Mouse (Mus musculus) brain, embryonic 14.5 days (tissue): ENCODE data around the gene Gbp9. TPM values are rescaled to one million over a fixed set of nuclear protein-coding genes. Genes with fewer than 3 reads are reported as not detected.
"Not testable (repeated sequence)": the region's sequence is repeated elsewhere in the genome, so short reads cannot be mapped to it uniquely, and the experiment has no call there.

ENCODE experiments used
- DNase-seq: peaks from one replicate; pipeline ENCODE4 v3.0.0-alpha.2; 2011; ENCODE audit warnings: low read depth
- CTCF ChIP-seq: fragments of 200-500 bp; IDR thresholded peaks from 2 replicates; pipeline ENCODE4 v1.5.1; 2012; ENCODE audit warnings: inconsistent platforms, mild to moderate bottlenecking, moderate library complexity, borderline replicate concordance; ENCODE audit not compliant: insufficient read depth, insufficient read length; ENCODE audit errors: extremely low read depth
- POLR2A ChIP-seq: fragments of 200-500 bp; IDR thresholded peaks from 2 replicates; pipeline ENCODE4 v1.6.1; 2012; ENCODE audit warnings: mild to moderate bottlenecking, inconsistent platforms, borderline replicate concordance; ENCODE audit not compliant: poor library complexity, insufficient read depth, insufficient read length, severe bottlenecking; ENCODE audit errors: extremely low read depth
- polyA plus RNA-seq: library from polyadenylated mRNA; depleted of rRNA; stranded (reverse); fragments of >200 nt; gene quantifications from 2 replicates; pipeline ENCODE4 v1.2.3, GENCODE M21; 2012; rRNA removed

The Gbp9 gene
- polyA plus RNA-seq, 1 experiment = 1.5 TPM

DNA sequence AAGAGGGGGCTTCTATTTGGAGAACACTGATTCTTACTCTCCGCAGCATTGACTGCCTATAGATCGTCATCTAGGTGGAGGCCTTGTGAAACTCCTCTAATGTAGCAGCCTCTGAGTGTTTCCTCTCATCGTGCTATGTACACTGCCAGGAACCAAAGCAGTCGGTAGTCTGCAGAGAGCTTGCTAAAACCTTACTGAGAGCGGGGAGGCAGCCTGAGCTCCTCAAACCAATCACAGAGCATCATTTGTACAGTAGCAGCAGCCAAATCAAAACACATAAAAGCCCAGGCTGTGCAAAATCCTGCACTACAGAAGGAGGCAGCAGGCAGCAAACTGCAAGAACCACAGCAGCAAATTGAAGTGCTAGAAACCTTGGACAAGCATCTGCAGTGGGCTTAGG is 25.7 kb downstream of the Gbp9 start:
- TF ChIP-seq POLR2A (no peak), CTCF (no peak)
- DNase-seq = no peak

DNA sequence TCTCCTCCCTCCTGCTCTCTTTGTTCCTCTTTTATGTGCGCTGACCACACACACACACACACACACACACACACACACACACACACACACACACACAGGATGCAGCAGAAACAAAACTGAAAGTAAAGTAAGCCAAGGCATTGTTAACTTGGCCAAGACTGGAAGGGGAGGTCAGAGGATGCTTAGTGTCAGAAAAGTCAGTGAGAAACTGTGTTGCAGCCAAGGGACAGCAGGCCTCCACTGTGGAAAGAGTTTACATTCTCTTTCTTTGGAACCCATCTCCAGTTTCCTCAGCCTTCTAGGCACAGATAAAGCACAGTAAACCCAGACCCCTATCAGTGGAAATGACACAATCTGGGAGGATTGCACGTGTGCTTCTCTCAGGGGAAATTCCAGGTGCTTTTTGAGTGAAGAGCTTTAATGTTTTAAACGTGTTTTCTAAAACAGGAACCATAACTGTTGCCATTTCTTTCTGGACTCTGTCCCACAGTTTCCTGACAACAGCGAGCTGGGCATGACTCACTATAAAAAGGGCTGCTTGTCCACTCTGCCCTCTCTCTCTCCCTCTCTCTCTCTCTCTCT is 29.0 kb downstream of the Gbp9 start:
- DNase-seq = peak; percentile 3

DNA sequence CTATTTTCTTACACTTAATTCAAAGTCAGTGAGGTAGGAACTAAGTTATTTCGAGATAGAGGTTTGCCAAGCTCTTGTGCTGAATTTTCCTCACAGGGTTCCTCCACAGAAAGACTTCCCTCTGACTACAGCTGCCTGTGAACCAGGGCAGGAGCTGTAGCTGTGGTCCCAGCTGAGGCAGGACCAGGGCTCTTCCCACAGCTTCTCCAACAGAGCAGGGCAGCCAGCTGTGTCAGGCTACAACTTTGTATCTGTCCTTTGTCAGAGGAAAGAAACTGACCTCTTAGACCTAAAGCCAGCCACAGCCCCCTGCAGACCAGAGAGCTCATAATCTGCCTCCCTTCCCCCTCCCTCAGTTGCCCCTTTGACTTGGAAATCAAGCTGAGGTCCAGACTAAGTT is 29.6 kb downstream of the Gbp9 start:
- peak; percentile 1 for DNase-seq

DNA sequence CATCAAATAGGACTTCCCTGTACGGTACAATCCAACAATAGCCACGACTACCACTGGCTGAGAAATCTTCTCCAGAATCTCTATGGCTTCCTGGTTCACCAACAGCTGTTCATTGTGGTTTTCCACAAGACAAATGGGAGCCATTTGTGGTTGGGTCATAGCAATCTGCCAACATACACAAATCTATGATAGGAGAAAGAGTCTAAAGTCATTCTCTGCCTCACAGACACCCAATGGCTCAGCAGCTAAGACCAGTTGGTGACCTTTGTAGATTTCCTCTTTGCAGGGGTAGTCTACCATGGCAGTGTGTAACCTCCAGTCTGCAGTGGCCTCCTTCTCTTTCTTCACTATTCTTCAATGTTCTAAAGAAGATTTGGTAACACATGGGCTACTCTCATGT is 33.6 kb downstream of the Gbp9 start:
- not testable (repeated sequence) for DNase-seq

DNA sequence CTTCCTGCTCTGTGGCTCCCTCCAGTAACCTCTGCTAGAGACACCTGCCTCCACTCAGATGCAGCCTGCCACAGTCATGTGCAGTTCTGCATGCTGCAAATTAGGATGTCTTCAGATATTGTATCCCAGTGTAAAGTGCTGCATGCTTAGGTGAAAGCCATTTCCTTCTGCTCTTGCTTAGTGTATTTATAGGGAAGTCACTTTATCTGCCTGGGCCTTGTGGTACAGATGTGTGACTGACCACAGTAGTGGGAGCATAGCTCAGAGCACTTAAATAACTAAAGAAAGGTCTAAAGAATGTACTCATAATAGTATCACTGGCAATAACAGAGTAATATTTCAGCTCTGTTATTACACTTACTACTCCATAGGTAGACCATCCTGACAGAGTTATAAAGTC is 57.4 kb downstream of the Gbp9 start:
- DNase-seq = no peak
- no peak for TF ChIP-seq POLR2A
- no peak for TF ChIP-seq CTCF

DNA sequence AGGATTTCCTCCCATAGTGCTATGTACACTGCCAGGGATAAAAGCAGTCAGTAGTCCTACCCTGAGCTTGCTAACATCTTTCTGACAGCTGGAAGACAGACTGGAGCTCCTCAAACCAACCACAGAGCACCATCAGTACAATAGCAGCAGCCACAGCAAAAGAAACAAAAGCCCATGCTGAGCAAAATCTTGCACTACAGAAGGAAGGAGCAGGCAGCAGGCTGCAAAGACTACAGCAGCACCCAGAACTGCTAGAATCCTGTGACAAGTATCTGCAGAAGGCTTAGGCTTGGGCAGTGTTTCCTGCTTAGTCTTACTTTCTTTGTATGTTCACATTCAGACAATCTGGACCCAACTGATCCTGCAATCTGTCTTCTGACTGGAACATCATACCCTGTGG is 71.0 kb downstream of the Gbp9 start:
- not testable (repeated sequence) for DNase-seq

DNA sequence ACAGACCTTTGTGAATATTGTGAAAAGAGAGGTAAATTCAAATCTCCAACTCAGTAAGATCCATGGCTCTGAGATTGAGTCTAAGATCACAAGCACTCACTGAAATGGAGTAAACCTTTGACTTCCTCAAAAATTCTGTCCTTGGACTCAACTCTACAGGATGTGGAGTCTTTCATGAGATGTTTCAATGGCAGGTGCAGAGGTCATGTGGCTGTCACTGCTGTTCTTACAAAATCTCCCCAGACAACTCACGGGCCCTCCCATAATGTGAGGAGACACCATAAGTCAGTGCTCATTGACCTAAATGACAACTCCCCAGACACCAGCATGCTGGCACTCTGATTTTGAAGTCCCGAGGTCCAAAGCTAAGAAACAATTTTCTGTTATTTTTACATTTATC is 74.9 kb downstream of the Gbp9 start:
- DNase-seq = not testable (repeated sequence)

DNA sequence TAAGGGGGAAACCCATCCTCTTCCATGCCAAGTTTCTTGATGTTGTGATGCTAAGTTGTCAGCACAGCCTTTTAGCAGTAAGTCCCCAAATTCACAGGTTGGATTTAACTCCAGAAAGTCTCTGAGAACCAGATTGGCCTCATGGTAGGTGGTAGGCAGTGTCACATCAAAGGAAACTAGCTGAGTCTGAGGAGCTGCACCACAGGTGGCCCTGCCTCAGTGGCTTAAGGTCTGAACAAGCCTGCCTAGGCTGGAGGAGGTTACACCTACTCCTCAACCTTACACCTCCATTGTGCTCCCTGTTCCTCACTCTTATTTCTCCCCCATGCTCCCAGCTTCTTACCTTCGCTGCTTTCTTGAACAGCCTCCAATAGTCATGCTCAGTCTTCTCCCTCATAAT is 76.0 kb downstream of the Gbp9 start:
- no peak for DNase-seq
- TF ChIP-seq CTCF (no peak), POLR2A (no peak)

DNA sequence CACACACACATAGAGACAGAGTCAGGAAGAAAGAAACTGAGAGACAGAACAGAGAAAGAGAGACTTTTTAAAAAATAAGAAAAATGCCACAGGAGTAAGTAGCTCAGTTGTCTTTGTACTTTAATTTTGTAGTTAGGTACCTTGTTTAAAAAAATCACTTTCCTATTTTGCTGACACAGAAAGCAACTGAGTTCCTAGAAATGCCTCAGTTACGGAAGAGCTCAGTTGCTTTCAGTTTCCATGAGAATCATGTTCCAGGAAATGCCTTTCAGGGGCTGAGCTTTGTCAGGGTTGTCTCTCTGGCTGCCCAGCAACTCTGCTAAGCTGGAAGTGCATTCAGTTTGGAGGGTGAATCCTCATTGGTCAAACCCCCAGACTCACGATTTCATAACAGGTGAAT is 76.9 kb downstream of the Gbp9 start:
- DNase-seq = not testable (repeated sequence)

DNA sequence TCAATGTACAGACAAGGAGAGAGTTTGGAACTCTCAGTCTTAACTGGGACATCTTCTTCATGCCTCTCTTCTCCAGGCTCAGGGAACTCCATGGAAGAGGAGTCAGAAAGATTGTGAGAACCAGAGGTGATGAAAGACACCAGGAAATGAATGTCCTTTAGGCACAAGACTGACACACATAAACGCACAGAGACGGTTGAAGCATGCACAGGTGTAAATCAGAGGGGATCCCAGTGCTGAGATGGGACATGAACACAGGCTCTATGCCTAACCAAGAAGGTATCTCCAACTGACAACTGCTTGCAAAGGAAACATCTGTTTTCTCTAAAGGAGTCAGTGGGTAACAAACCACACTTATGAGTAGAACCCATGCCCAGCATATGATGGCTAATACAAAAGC is 79.1 kb downstream of the Gbp9 start:
- DNase-seq = no peak
- TF ChIP-seq POLR2A (no peak), CTCF (no peak)

DNA sequence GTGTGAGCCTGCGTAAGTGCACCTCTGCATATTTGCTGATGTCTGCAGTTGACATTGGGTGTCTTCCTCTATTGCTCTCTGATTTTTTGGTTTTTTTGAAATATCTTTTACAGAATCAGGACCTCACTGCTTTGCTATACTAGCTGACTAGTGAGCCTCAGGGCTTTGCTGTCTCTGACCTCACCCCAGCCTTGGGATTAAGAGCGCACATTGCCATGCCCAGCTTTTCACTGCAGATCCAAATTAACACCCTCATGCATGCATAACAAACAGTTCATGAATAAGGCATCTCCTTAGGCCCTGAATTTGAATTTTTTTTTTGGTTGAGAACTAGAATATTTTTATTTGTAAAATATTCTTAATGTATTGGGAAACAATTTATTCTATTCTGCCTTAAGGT is 84.1 kb downstream of the Gbp9 start:
- DNase-seq = peak; percentile 29
- TF ChIP-seq CTCF (no peak), POLR2A (no peak)

DNA sequence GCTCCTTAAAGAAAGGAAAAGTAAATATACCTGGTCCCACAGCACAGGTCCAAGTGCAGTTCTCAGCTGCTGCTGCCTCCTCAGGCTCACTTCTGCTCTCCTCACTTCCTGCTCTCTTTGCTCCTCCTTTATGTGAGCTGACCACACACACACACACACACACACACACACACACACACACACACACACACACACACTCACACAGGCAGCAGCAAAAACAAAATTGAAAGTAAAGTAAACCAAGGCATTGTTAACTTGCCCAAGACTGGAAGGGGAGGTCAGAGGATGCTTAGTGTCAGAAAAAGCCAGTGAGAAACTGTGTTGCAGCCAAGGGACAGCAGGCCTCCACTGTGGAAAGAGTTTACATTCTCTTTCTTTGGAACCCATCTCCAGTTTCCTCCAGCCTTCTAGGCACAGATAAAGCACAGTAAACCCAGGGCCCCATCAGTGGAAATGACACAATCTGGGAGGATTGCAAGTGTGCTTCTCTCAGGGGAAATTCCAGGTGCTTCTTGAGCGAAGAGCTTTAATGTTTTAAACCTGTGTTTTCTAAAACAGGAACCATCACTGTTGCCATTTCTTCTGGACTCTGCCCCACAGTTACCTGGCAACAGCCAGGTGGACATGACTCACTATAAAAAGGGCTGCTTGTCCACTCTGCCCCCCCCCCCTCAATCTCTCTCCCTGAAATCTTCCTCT is 85.7 kb downstream of the Gbp9 start:
- DNase-seq = peak; percentile 0

DNA sequence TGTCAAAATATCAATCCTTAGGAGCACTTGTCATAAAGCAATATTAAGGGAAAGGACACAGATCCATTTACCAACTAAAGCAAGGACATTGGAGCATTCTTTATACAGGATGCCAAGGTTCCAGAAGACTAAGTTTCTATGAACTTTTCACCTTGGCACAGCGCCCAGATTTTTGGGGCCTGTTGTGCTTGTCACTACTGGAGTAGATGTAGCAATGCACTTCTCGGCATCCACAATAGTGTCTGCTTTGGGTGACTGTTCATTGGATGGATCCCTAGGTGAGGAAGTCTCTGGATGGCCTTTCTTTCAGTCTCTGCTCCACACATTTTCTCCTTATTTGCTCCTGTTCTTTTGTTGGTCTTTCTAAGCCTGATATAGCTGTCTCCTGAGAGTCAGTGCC is 107.0 kb downstream of the Gbp9 start:
- DNase-seq = no peak
- TF ChIP-seq CTCF (no peak), POLR2A (no peak)

Other genes with a start within 250 kb of the Gbp9 start
- gene Abcg3, start 156.8 kb downstream of the Gbp9 start, polyA plus RNA-seq = 0.27 and 0.35 TPM in 2 replicates
- 0.21 and 1.1 TPM in 2 replicates for gene Gbp8, start within 50 bp of the Gbp9 start, polyA plus RNA-seq
- gene Gbp4, start within 50 bp of the Gbp9 start, polyA plus RNA-seq = 1.7 and 2.3 TPM in 2 replicates
- 0.57 and 0.83 TPM in 2 replicates for gene Gbp10, start 100.0 kb upstream of the Gbp9 start, polyA plus RNA-seq
- gene Gm43302, start 154.2 kb upstream of the Gbp9 start, polyA plus RNA-seq = 0.59 and 1.3 TPM in 2 replicates
- 1.3 and 2.1 TPM in 2 replicates for gene Gbp6, start 154.2 kb upstream of the Gbp9 start, polyA plus RNA-seq